Mouse (Mus musculus) thymus, adult 2 months (tissue): ENCODE results near the gene Shkbp1.

Experiments used
- CTCF ChIP-seq: fragments of 200-500 bp; IDR thresholded peaks from 2 replicates; pipeline ENCODE4 v1.5.1; 2012; ENCODE audit warnings: mild to moderate bottlenecking, control low read depth, low read length, moderate library complexity, borderline replicate concordance; ENCODE audit not compliant: control insufficient read depth, poor library complexity, insufficient read depth; ENCODE audit errors: extremely low read depth
- POLR2A ChIP-seq: fragments of 200-500 bp; IDR thresholded peaks from 2 replicates; pipeline ENCODE4 v1.6.1; 2012; ENCODE audit warnings: mild to moderate bottlenecking, low read length, control low read depth, moderate library complexity; ENCODE audit not compliant: control insufficient read depth, poor library complexity, insufficient read depth; ENCODE audit errors: extremely low read depth

- no peak for TF ChIP-seq CTCF
- no peak for TF ChIP-seq POLR2A
These were observed 1.0 kb downstream of the Shkbp1 start for GRCm38 (mm10) chr7:27354783-27355182.
